Mouse (Mus musculus) thymus, postnatal 25 days (tissue): ENCODE measurements around the gene Ptafr.
A peak's percentile ranks its signal among the peaks of the same experiment; 100 is the strongest.

Experiments used
- DNase-seq: peaks from one replicate; pipeline ENCODE4 v3.0.0; 2022

Ptafr gene

GRCm38 (mm10) chr4:132620134-132620533 lies 56.3 kb downstream of the Ptafr start:
- no peak for DNase-seq

GRCm38 (mm10) chr4:132621287-132622068 lies 57.6 kb downstream of the Ptafr start:
- no peak for DNase-seq

- DNase-seq, result no peak
Measured at GRCm38 (mm10) chr4:132624034-132624657, 60.3 kb downstream of the Ptafr start.

GRCm38 (mm10) chr4:132628830-132629229 lies 65.0 kb downstream of the Ptafr start:
- peak; percentile 61 for DNase-seq
